Mouse (Mus musculus) forebrain, embryonic 16.5 days (tissue): ENCODE results near the gene Hoxc11. TPM values are rescaled to one million over a fixed set of nuclear protein-coding genes. Genes with fewer than 3 reads are reported as not detected.

Source experiments
- ATAC-seq: fragments of 200-750 bp; cut with Nextera tagmentation; 2 replicates; pipeline ENCODE4 v1.8.0; 2017; ENCODE audit warnings: mild to moderate bottlenecking, moderate library complexity
- H3K27ac ChIP-seq: fragments of 300-500 bp; sonication (generic); 2 replicates; pipeline ENCODE4 v1.5.1; 2014; ENCODE audit warnings: low read length, control low read depth
- H3K27me3 ChIP-seq: fragments of 300-500 bp; sonication (generic); replicated peaks from 2 replicates; pipeline ENCODE4 v1.6.1; 2014; ENCODE audit warnings: low read length; ENCODE audit not compliant: control insufficient read depth, insufficient read depth
- H3K36me3 ChIP-seq: fragments of 300-500 bp; sonication (generic); 2 replicates; pipeline ENCODE4 v1.6.1; 2014; ENCODE audit not compliant: control insufficient read depth, insufficient read depth
- H3K4me1 ChIP-seq: fragments of 300-500 bp; sonication (generic); replicated peaks from 2 replicates; pipeline ENCODE4 v1.6.1; 2014; ENCODE audit warnings: low read length; ENCODE audit not compliant: control insufficient read depth, insufficient read depth
- H3K4me2 ChIP-seq: fragments of 300-500 bp; sonication (generic); 2 replicates; pipeline ENCODE4 v1.6.1; 2014; ENCODE audit warnings: mild to moderate bottlenecking, low read length, control low read depth
- H3K4me3 ChIP-seq: fragments of 300-500 bp; sonication (generic); replicated peaks from 2 replicates; pipeline ENCODE4 v1.5.1; 2014; ENCODE audit warnings: mild to moderate bottlenecking, low read length, control low read depth
- H3K9ac ChIP-seq: fragments of 300-500 bp; sonication (generic); replicated peaks from 2 replicates; pipeline ENCODE4 v1.6.1; 2014; ENCODE audit warnings: low read depth, low read length, control low read depth
- H3K9me3 ChIP-seq: fragments of 300-500 bp; sonication (generic); 2 replicates; pipeline ENCODE4 v1.6.1; 2016; ENCODE audit warnings: low read length; ENCODE audit not compliant: control insufficient read depth
- WGBS: fragments of 180-500 bp; shearing (Covaris S2); extraction: QIAGEN DNeasy Blood & Tissue Kit; methylation state at CpG from one replicate; pipeline ENCODE4 v1.1.7; 2014; 5-methylcytosine and 5-hydroxymethylcytosine counted together
- polyA plus RNA-seq: library from polyadenylated mRNA; unstranded; fragments of >200 nt; fragmentation: Nextera tagmentation; extraction: Ambion mirVana; gene quantifications from 2 replicates; pipeline ENCODE4 v1.2.1, GENCODE M21; 2015

Gene Hoxc11
- polyA plus RNA-seq: not detected in 2 replicates

DNA sequence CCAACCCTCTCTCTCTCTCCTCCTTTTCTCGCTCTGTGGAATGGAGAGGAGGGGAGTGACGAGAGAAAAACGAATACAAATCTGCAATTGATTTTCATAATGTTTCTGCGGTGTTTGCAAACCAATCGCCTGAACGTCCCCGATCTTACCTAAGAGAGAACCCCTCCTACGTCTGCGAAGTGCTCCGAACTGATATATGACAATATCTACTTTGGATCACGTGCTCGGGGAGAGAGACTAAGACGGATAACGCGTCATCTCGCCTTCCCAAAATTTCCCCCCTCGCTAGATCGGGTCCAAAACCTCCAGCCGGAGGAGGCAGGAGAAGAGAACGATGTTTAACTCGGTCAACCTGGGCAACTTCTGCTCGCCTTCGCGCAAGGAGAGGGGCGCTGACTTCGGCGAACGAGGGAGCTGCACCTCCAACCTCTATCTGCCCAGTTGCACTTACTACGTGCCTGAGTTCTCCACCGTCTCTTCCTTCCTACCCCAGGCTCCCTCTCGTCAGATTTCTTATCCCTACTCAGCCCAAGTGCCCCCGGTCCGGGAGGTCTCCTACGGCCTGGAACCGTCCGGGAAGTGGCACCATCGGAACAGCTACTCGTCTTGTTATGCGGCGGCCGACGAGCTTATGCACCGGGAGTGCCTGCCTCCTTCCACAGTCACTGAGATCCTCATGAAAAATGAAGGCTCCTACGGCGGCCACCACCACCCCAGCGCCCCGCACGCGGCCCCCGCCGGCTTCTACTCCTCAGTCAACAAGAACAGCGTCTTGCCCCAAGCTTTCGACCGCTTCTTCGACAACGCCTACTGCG is at the start of gene Hoxc11:
TSS of gene Hoxc11 (plus strand) at position 236 of the 815 bp plus-strand sequence.
- WGBS: under 1% methylated on average over 57 of the region's 57 CpGs
- Histone ChIP-seq H3K9ac (no peak within 1 kb of the TSS), H3K4me3 (no peak within 1 kb of the TSS), H3K4me1 (no peaks in the 10 kb centered on the region), H3K27me3 (peaks cover 81% of the 10 kb centered on the region), H3K9me3 (no peaks in the 10 kb centered on the region), H3K27ac (no peak within 1 kb of the TSS), H3K36me3 (no peaks in the 10 kb centered on the region), H3K4me2 (no peak within 1 kb of the TSS)
- no peak for ATAC-seq

GRCm38 (mm10) chr15:102904946-102905345 is 49.3 kb upstream of the Hoxc11 start:
- Histone ChIP-seq H3K4me3 (no peak overlapping the region), H3K4me1 (no peaks in the 10 kb centered on the region), H3K9ac (no peak overlapping the region), H3K4me2 (no peak overlapping the region), H3K27ac (no peak overlapping the region), H3K9me3 (no peaks in the 10 kb centered on the region), H3K36me3 (no peaks in the 10 kb centered on the region), H3K27me3 (peaks cover 66% of the 10 kb centered on the region)
- no peak for ATAC-seq
- WGBS: 52% methylated on average over 1 of the region's 1 CpGs

GRCm38 (mm10) chr15:102909536-102909935 is 44.7 kb upstream of the Hoxc11 start:
- Histone ChIP-seq H3K27me3 (peaks cover 83% of the 10 kb centered on the region), H3K27ac (no peak overlapping the region), H3K9ac (no peak overlapping the region), H3K4me3 (no peak overlapping the region), H3K9me3 (no peaks in the 10 kb centered on the region), H3K36me3 (no peaks in the 10 kb centered on the region), H3K4me1 (no peaks in the 10 kb centered on the region), H3K4me2 (no peak overlapping the region)
- under 1% methylated on average over 4 of the region's 4 CpGs for WGBS
- no peak for ATAC-seq

- no peak overlapping the region for H3K4me3 ChIP-seq
- H3K4me2 ChIP-seq: no peak overlapping the region
- ATAC-seq: no peak
- H3K9me3 ChIP-seq: no peaks in the 10 kb centered on the region
- WGBS: under 1% methylated on average over 18 of the region's 18 CpGs
- H3K9ac ChIP-seq: no peak overlapping the region
- no peaks in the 10 kb centered on the region for H3K4me1 ChIP-seq
- H3K36me3 ChIP-seq: no peaks in the 10 kb centered on the region
- no peak overlapping the region for H3K27ac ChIP-seq
- H3K27me3 ChIP-seq: peaks cover 83% of the 10 kb centered on the region
These were observed 44.2 kb upstream of the Hoxc11 start for GRCm38 (mm10) chr15:102910038-102910437.

DNA sequence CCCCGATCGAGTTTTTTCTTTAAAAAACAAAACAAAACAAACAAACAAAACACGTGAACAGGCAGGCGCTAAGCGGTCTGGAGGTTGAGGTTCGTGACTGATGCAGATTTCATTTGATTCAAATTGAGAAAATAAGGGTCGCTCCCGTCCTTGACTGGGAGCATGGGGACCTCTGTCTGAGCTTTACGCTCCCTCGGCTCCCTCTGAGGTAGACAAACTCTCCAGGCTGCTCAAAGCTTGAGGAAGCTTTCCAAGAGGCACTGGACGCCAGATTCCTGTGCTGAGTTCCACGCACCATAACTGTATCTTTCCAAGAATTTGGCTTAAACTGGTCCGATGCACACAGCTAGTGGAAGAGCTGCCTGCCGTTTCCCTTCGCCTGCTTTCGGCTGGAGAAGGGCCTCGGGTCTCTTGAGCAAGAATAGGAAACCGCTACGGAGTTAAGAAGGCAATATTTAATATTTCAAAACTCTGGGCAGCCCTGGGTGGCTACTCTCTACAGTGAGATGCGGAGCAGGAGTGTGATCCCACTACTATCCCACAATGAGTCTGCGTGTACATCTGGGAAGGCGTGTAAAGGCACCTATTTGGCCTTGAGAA is 43.6 kb upstream of the Hoxc11 start:
- no peaks in the 10 kb centered on the region for H3K4me1 ChIP-seq
- H3K9me3 ChIP-seq: no peaks in the 10 kb centered on the region
- ATAC-seq: no peak
- no peak overlapping the region for H3K4me3 ChIP-seq
- H3K27me3 ChIP-seq: peaks cover 80% of the 10 kb centered on the region
- no peak overlapping the region for H3K9ac ChIP-seq
- H3K4me2 ChIP-seq: no peak overlapping the region
- H3K36me3 ChIP-seq: no peaks in the 10 kb centered on the region
- no peak overlapping the region for H3K27ac ChIP-seq
- under 1% methylated on average over 22 of the region's 22 CpGs for WGBS

DNA sequence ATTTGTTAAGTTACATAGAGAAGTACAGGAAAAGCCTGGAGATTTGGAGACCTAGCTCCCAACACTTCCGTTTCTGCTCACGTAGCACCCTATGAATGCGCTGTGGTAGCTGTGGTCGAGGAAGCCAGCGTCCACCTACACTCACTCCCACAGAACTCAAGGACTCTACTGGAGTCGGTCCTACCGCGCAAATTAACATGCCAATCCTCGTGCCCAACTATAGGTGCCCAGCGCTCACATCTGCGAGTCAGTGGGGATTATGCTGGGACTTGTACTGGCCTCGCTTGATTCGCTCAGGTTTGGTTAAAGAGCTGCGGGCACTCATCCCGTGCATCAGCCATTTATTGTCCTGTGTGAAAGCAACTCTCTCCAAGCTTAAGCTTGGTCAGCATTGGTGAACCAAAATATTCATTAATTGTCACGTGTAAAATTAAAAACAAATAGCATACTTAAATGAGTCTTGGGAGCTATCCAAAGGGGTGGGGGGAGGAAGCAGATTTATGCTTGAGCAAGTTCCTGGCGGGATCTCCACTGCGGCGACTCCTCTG is 41.1 kb upstream of the Hoxc11 start:
- Histone ChIP-seq H3K4me3 (no peak overlapping the region), H3K27me3 (peaks cover 85% of the 10 kb centered on the region), H3K4me1 (no peaks in the 10 kb centered on the region), H3K4me2 (no peak overlapping the region), H3K9ac (no peak overlapping the region), H3K9me3 (no peaks in the 10 kb centered on the region), H3K36me3 (no peaks in the 10 kb centered on the region), H3K27ac (no peak overlapping the region)
- WGBS: 1% methylated on average over 19 of the region's 19 CpGs
- ATAC-seq: no peak

DNA sequence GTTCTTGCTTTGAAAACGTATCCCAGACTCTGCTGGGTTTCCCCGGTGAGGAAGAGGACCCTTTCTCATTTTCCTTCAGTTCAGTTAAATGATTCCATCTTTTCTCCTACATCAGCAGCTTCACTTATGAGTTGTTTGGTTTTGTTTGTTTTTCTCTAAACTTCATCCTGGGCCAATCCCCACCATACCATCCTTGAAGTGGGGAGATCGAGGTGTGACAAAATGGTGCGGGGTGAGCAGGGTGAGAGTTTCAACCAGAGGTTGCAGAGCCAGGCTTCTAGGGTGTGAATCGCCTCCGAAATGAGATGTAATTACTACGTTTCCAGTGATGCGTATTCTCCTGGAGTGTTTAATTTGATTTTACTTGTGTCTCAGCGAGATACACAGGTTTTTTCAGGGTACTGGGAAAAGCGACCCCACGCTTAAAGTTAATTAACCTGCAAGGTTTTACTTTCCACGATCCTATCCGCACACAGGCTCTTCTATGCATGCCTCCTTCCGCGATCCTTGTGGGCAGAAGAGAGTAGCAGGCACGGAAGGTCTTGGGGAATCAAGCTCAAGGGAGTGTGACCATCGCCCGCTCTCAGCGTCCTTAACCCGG is 36.2 kb upstream of the Hoxc11 start:
- Histone ChIP-seq H3K9me3 (no peaks in the 10 kb centered on the region), H3K9ac (no peak overlapping the region), H3K4me2 (no peak overlapping the region), H3K36me3 (no peaks in the 10 kb centered on the region), H3K4me3 (no peak overlapping the region), H3K27ac (no peak overlapping the region), H3K27me3 (peaks cover 84% of the 10 kb centered on the region), H3K4me1 (peaks cover 10% of the 10 kb centered on the region)
- WGBS: under 1% methylated on average over 20 of the region's 20 CpGs
- no peak for ATAC-seq

DNA sequence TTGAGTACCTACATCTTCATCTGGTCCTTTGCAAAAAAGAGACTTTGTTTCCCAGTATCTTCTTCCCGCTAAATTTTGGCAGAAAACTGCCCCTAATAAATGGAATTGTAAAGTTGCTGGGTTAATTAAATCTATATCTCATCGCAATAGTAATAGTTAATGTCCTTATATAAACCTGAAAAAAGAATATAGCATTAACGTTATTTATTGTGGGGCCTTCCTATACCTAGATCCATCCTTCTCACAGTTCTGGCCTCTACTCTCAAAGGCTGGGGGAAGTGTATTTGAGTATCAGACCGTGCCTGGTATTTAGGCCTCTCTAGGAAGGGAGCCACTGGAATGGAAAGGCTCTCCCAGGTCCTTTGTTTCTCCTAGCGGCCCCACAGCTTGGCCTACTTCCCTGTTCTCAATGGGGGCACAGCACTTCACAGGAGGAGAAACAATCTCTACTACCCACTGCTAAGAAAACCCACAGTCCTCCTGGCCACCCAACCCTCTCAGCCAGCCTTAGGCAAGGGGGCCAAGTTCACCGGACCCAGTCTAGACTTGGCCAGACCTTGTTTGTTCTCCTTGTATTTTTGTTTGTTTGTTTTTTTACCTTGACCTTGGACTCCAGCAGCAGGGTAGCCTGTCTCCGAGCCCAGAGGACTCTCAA is 35.5 kb upstream of the Hoxc11 start:
- Histone ChIP-seq H3K27ac (no peak overlapping the region), H3K9me3 (no peaks in the 10 kb centered on the region), H3K4me3 (no peak overlapping the region), H3K4me2 (no peak overlapping the region), H3K36me3 (no peaks in the 10 kb centered on the region), H3K4me1 (peaks cover 10% of the 10 kb centered on the region), H3K27me3 (peaks cover 85% of the 10 kb centered on the region), H3K9ac (no peak overlapping the region)
- no peak for ATAC-seq
- WGBS: 1% methylated on average over 7 of the region's 7 CpGs
